Mouse (Mus musculus) central nervous system, embryonic 14 days (tissue): ENCODE results near the gene Mab21l2. TPM values are rescaled to one million over a fixed set of nuclear protein-coding genes. Genes with fewer than 3 reads are reported as not detected.

Source experiments
- polyA plus RNA-seq: library from polyadenylated mRNA; depleted of rRNA; stranded (reverse); fragments of >200 nt; gene quantifications from 2 replicates; pipeline ENCODE4 v1.2.3, GENCODE M21; 2012; rRNA removed

Mab21l2 gene
- polyA plus RNA-seq = 63.9 and 106 TPM in 2 replicates

DNA sequence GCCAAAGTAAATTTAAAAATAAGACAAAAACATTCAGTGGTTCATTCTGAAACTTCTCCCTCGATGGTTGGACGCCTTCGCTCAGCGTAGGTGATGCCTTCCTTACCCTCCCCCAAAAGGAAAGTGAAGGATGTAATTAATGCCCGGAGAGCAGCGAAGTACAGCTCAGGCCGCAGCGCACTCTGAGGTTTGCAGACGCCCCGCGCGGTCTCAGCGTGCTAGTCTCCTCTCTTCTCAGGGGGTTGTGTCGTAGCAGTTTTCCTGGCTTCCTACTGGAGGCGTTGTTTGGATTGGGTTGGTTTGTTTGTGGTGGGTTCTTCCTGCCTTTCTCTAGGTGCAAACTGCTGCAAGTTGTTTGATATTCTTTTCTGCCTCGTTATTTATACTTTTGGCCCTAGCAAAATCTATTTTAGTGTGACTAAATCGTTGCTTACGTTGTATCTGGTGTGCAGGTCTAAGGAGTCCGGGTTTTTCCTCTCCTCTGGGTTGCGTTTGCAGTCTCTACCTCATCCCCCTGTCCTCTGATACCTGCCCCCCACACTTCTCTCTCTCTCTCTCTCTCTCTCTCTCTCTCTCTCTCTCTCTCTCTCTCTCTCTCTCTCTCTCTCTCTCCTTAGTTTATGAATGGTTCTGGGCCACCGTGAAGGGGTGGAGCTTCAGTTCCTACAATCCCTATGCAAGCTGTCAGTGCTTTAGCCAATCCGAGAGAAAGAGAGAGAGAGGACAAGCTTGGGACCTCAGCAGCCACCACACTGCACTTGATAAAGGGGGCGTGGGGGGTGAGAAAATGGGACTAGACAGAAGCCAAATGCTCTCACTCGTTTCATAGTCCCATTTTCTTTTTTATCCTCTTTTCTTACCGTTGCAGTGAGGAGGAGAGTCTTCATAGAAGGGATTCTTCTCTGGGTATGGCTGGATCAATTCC is at the start of gene Mab21l2:
Gene Mab21l2, minus strand, starts transcription at position 539 of the 925 bp plus-strand sequence.

